Mouse (Mus musculus): Measurements from ENCODE around the gene Ly6g6f. TPM values are rescaled to one million over a fixed set of nuclear protein-coding genes. Genes with fewer than 3 reads are reported as not detected.

Gene Ly6g6f
- polyA plus RNA-seq, 1 experiment from 2014 or later: not detected

GRCm38 (mm10) chr17:35046681-35047455, 38.5 kb downstream of the Ly6g6f start, which contains the start of gene Msh5:
Gene Msh5, minus strand, starts transcription at chr17:35046745.

Other genes with a start within 250 kb of the Ly6g6f start
- 18.7 TPM for gene Stk19, start 248.7 kb downstream of the Ly6g6f start, polyA plus RNA-seq (2017; shearing (Covaris generic))
- 89.1 TPM for gene Dxo, start 248.6 kb downstream of the Ly6g6f start, polyA plus RNA-seq (2017; shearing (Covaris generic))
- 137 TPM for gene Skiv2l, start 235.4 kb downstream of the Ly6g6f start, polyA plus RNA-seq (2017; shearing (Covaris generic))
- 27.2 TPM for gene Nelfe, start 235.2 kb downstream of the Ly6g6f start, polyA plus RNA-seq (2017; shearing (Covaris generic))
- gene Cfb, start 223.1 kb downstream of the Ly6g6f start, polyA plus RNA-seq (2017; shearing (Covaris generic)): not detected
- gene Zbtb12, start 206.1 kb downstream of the Ly6g6f start, polyA plus RNA-seq (2017; shearing (Covaris generic)): 0.32 TPM
- gene Gm20547, start 203.6 kb downstream of the Ly6g6f start, polyA plus RNA-seq (2017; shearing (Covaris generic)): not detected
- not detected for gene C2, start 187.3 kb downstream of the Ly6g6f start, polyA plus RNA-seq (2017; shearing (Covaris generic))
- gene Ehmt2, start 187.1 kb downstream of the Ly6g6f start, polyA plus RNA-seq (2017; shearing (Covaris generic)): 49.8 TPM
- gene Slc44a4, start 171.1 kb downstream of the Ly6g6f start, polyA plus RNA-seq (2017; shearing (Covaris generic)): not detected
- gene Neu1, start 154.4 kb downstream of the Ly6g6f start, polyA plus RNA-seq (2017; shearing (Covaris generic)): 116 TPM
- 785 TPM for gene Hspa1b, start 126.4 kb downstream of the Ly6g6f start, polyA plus RNA-seq (2017; shearing (Covaris generic))
- 42.4 TPM for gene Gm20481, start 115.7 kb downstream of the Ly6g6f start, polyA plus RNA-seq (2017; shearing (Covaris generic))
- gene Hspa1a, start 113.5 kb downstream of the Ly6g6f start, polyA plus RNA-seq (2017; shearing (Covaris generic)): 403 TPM
- gene Hspa1l, start 112.9 kb downstream of the Ly6g6f start, polyA plus RNA-seq (2017; shearing (Covaris generic)): 0.17 TPM
- 59.4 TPM for gene Lsm2, start 103.7 kb downstream of the Ly6g6f start, polyA plus RNA-seq (2017; shearing (Covaris generic))
- gene Vars, start 84.6 kb downstream of the Ly6g6f start, polyA plus RNA-seq (2017; shearing (Covaris generic)): 151 TPM
- not detected for gene Vwa7, start 69.0 kb downstream of the Ly6g6f start, polyA plus RNA-seq (2017; shearing (Covaris generic))
- gene Sapcd1, start 57.6 kb downstream of the Ly6g6f start, polyA plus RNA-seq (2017; shearing (Covaris generic)): not detected
- gene Msh5, start 38.9 kb downstream of the Ly6g6f start, polyA plus RNA-seq (2017; shearing (Covaris generic)): 4.4 TPM
- 228 TPM for gene Clic1, start 35.6 kb downstream of the Ly6g6f start, polyA plus RNA-seq (2017; shearing (Covaris generic))
- gene Ddah2, start 26.6 kb downstream of the Ly6g6f start, polyA plus RNA-seq (2017; shearing (Covaris generic)): 0.95 TPM
- not detected for gene Ly6g6c, start 20.2 kb downstream of the Ly6g6f start, polyA plus RNA-seq (2017; shearing (Covaris generic))
- not detected for gene Mpig6b, start 19.4 kb downstream of the Ly6g6f start, polyA plus RNA-seq (2017; shearing (Covaris generic))
- not detected for gene Ly6g6e, start 8.7 kb downstream of the Ly6g6f start, polyA plus RNA-seq (2017; shearing (Covaris generic))
- gene Ly6g6d, start 7.5 kb downstream of the Ly6g6f start, polyA plus RNA-seq (2017; shearing (Covaris generic)): not detected
- gene Abhd16a, start 3.7 kb upstream of the Ly6g6f start, polyA plus RNA-seq (2017; shearing (Covaris generic)): 90.2 TPM
- not detected for gene Ly6g5c, start 22.7 kb upstream of the Ly6g6f start, polyA plus RNA-seq (2017; shearing (Covaris generic))
- gene Ly6g5b, start 29.8 kb upstream of the Ly6g6f start, polyA plus RNA-seq (2017; shearing (Covaris generic)): 1.2 TPM
- 64.4 TPM for gene Gpank1, start 35.8 kb upstream of the Ly6g6f start, polyA plus RNA-seq (2017; shearing (Covaris generic))
- gene Csnk2b, start 36.4 kb upstream of the Ly6g6f start, polyA plus RNA-seq (2017; shearing (Covaris generic)): 190 TPM
- 0.75 TPM for gene D17H6S53E, start 40.8 kb upstream of the Ly6g6f start, polyA plus RNA-seq (2017; shearing (Covaris generic))
- not detected for gene Apom, start 46.4 kb upstream of the Ly6g6f start, polyA plus RNA-seq (2017; shearing (Covaris generic))
- gene Bag6, start 49.6 kb upstream of the Ly6g6f start, polyA plus RNA-seq (2017; shearing (Covaris generic)): 77.8 TPM
- 31.3 TPM for gene Prrc2a, start 79.3 kb upstream of the Ly6g6f start, polyA plus RNA-seq (2017; shearing (Covaris generic))
- not detected for gene Aif1, start 90.5 kb upstream of the Ly6g6f start, polyA plus RNA-seq (2017; shearing (Covaris generic))
- gene Lst1, start 102.8 kb upstream of the Ly6g6f start, polyA plus RNA-seq (2017; shearing (Covaris generic)): 1.8 TPM
- 754 TPM for gene Ltb, start 108.8 kb upstream of the Ly6g6f start, polyA plus RNA-seq (2017; shearing (Covaris generic))
- gene Tnf, start 116.4 kb upstream of the Ly6g6f start, polyA plus RNA-seq (2017; shearing (Covaris generic)): 4.2 TPM
- gene Lta, start 119.7 kb upstream of the Ly6g6f start, polyA plus RNA-seq (2017; shearing (Covaris generic)): 24.6 TPM
- not detected for gene Gm16181, start 135.2 kb upstream of the Ly6g6f start, polyA plus RNA-seq (2017; shearing (Covaris generic))
- gene Atp6v1g2, start 148.1 kb upstream of the Ly6g6f start, polyA plus RNA-seq (2017; shearing (Covaris generic)): 1.4 TPM
- gene Nfkbil1, start 150.2 kb upstream of the Ly6g6f start, polyA plus RNA-seq (2017; shearing (Covaris generic)): 16.0 TPM
- gene Ddx39b, start 156.1 kb upstream of the Ly6g6f start, polyA plus RNA-seq (2017; shearing (Covaris generic)): 192 TPM
- 5,786 TPM for gene H2-D1, start 177.1 kb upstream of the Ly6g6f start, polyA plus RNA-seq (2017; shearing (Covaris generic))
- gene H2-Q1, start 234.8 kb upstream of the Ly6g6f start, polyA plus RNA-seq (2017; shearing (Covaris generic)): not detected